Mouse (Mus musculus) heart, postnatal 0 days (tissue): Measurements from ENCODE around the gene Prkn.

ENCODE experiments used
- CTCF ChIP-seq: IDR thresholded peaks from 2 replicates; pipeline ENCODE4 v1.5.1; 2016; ENCODE audit warnings: antibody characterized with exemption, control low read depth, low read depth
- EP300 ChIP-seq: IDR thresholded peaks from 2 replicates; pipeline ENCODE4 v1.6.1; 2016; ENCODE audit warnings: antibody characterized with exemption, low read depth

DNA sequence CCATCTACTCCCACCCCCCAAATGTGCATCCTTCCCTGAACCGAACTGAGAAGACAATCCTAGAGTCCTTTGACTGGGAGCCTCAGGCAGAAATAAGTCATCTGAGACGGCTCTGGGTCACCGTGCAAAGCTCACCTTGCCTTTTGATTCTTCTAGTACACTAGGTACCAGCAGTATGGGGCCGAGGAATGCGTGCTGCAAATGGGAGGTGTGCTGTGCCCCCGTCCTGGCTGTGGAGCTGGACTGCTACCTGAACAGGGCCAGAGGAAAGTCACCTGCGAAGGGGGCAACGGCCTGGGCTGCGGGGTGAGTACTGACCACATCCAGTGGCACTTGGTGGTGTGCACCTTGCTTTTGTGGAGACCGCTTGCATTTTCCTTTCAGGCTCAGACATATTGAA is 1014.4 kb downstream of the Prkn start:
- TF ChIP-seq CTCF (no peak), EP300 (no peak)
